In genomic region chr14:61327618-61328450, GRCm38 (mm10) we compare ENCODE assay signal across 7 mouse cellular contexts. TPM values are rescaled to one million over a fixed set of nuclear protein-coding genes. Genes with fewer than 3 reads are reported as not detected.
A peak's percentile ranks its signal among the peaks of the same experiment; 100 is the strongest.
DNase-seq lines count a peak whose midpoint lies in the region; ATAC-seq lines count a peak whose summit lies in the region.

No protein-coding gene starts in this region.

- peak overlapping the region; percentile 24 for H3K4me3 ChIP-seq in forebrain, embryonic 13.5 days
- peak overlapping the region; percentile 29 for H3K4me3 ChIP-seq in heart, embryonic 16.5 days (ENCODE audit: low read length)
- peak overlapping the region; percentile 6 for H3K4me3 ChIP-seq in midbrain, embryonic 16.5 days (ENCODE audit: low read depth, low read length)

- peaks cover 5% of the 10 kb centered on the region for H3K9me3 ChIP-seq in forebrain, embryonic 13.5 days (replicated peaks)
- no peaks in the 10 kb centered on the region; the same call in 1 of the 2 replicates for H3K9me3 ChIP-seq in heart, embryonic 16.5 days (replicated peaks; ENCODE audit: control insufficient read depth, low read length)
- H3K9me3 ChIP-seq in midbrain, embryonic 16.5 days (replicated peaks; ENCODE audit: control insufficient read depth, low read length, poor library complexity, severe bottlenecking), result peaks cover under 1% of the 10 kb centered on the region; the same call in 1 of the 2 replicates

- H3K4me2 ChIP-seq in forebrain, embryonic 13.5 days, result peak overlapping the region; percentile 55
- peak overlapping the region; percentile 63 for H3K4me2 ChIP-seq in heart, embryonic 16.5 days (ENCODE audit: low read depth, low read length)
- H3K4me2 ChIP-seq in midbrain, embryonic 16.5 days (ENCODE audit: low read length), result peak overlapping the region; percentile 54

- WGBS in forebrain, embryonic 13.5 days, result 34% methylated on average over 19 of the region's 19 CpGs
- WGBS in heart, embryonic 16.5 days, result 31% methylated on average over 19 of the region's 19 CpGs
- WGBS in midbrain, embryonic 16.5 days, result 28% methylated on average over 19 of the region's 19 CpGs

- H3K27me3 ChIP-seq in forebrain, embryonic 13.5 days, result no peaks in the 10 kb centered on the region
- H3K27me3 ChIP-seq in heart, embryonic 16.5 days (ENCODE audit: control insufficient read depth, insufficient read depth, low read length), result no peaks in the 10 kb centered on the region
- H3K27me3 ChIP-seq in midbrain, embryonic 16.5 days (ENCODE audit: control insufficient read depth, insufficient read depth, low read depth, low read length), result no peaks in the 10 kb centered on the region

- peak; percentile 86 for DNase-seq in cerebellum, adult 11 months
- peak; percentile 76 for DNase-seq in kidney, postnatal 10 days
- DNase-seq in liver, result peak; percentile 62
- DNase-seq in spleen, postnatal 10 days (ENCODE audit: low spot score in 2 of 2), result peak; percentile 12 to 62

- peak; percentile 76 for ATAC-seq in forebrain, embryonic 13.5 days
- ATAC-seq in heart, embryonic 16.5 days (replicated peaks; ENCODE audit: extremely low read depth, insufficient read depth, low FRiP score), result peak; percentile 74
- ATAC-seq in midbrain, embryonic 16.5 days, result peak; percentile 88

- peaks cover 34% of the 10 kb centered on the region for H3K4me1 ChIP-seq in forebrain, embryonic 13.5 days
- H3K4me1 ChIP-seq in heart, embryonic 16.5 days (ENCODE audit: control insufficient read depth, insufficient read depth, low read length), result peaks cover 14% of the 10 kb centered on the region
- no peaks in the 10 kb centered on the region; the same call in 1 of the 2 replicates for H3K4me1 ChIP-seq in midbrain, embryonic 16.5 days (ENCODE audit: control insufficient read depth, insufficient read depth, low read length)

- peak overlapping the region; percentile 76 for H3K27ac ChIP-seq in forebrain, embryonic 13.5 days
- H3K27ac ChIP-seq in heart, embryonic 16.5 days (ENCODE audit: low read length), result 0 out of 2 replicates have a peak overlapping the region, but pooled peaks have one; percentile 2
- peak overlapping the region; percentile 76 for H3K27ac ChIP-seq in midbrain, embryonic 16.5 days (ENCODE audit: low read length)

- no peaks in the 10 kb centered on the region for H3K36me3 ChIP-seq in forebrain, embryonic 13.5 days (ENCODE audit: poor library complexity, severe bottlenecking)
- no peaks in the 10 kb centered on the region for H3K36me3 ChIP-seq in heart, embryonic 16.5 days (ENCODE audit: control insufficient read depth, insufficient read depth)
- H3K36me3 ChIP-seq in midbrain, embryonic 16.5 days (ENCODE audit: control insufficient read depth, insufficient read depth, low read length), result no peaks in the 10 kb centered on the region

- H3K9ac ChIP-seq in forebrain, embryonic 13.5 days, result peak overlapping the region; percentile 55; the same call in 1 of the 2 replicates
- peak overlapping the region; percentile 52 for H3K9ac ChIP-seq in heart, embryonic 16.5 days (ENCODE audit: low read length)
- H3K9ac ChIP-seq in midbrain, embryonic 16.5 days (ENCODE audit: low read depth, low read length), result peak overlapping the region; percentile 55

RNA-seq across cellular contexts. Expression of gene Arl11, which starts 18.3 kb away (rescaled TPM):
- 0.31 and 0.59 TPM in 2 replicates for polyA plus RNA-seq in forebrain, embryonic 13.5 days (2015; fragmentation: Nextera tagmentation; extraction: Ambion mirVana)
- polyA plus RNA-seq in heart, embryonic 16.5 days (2015; fragmentation: Nextera tagmentation; extraction: Ambion mirVana), result 0.61 and 1.3 TPM in 2 replicates
- 0.46 and 0.64 TPM in 2 replicates for polyA plus RNA-seq in midbrain, embryonic 16.5 days (2015; fragmentation: Nextera tagmentation; extraction: Ambion mirVana)

RNA-seq across cellular contexts. Expression of gene Ebpl, which starts 32.4 kb away (rescaled TPM):
- polyA plus RNA-seq in forebrain, embryonic 13.5 days (2015; fragmentation: Nextera tagmentation; extraction: Ambion mirVana), result 10.6 and 11.3 TPM in 2 replicates
- 4.0 and 4.2 TPM in 2 replicates for polyA plus RNA-seq in heart, embryonic 16.5 days (2015; fragmentation: Nextera tagmentation; extraction: Ambion mirVana)
- 9.4 and 10.0 TPM in 2 replicates for polyA plus RNA-seq in midbrain, embryonic 16.5 days (2015; fragmentation: Nextera tagmentation; extraction: Ambion mirVana)

Comparison
In these comparisons a context has a peak if more than half of its experiments do, and no peak if none do; other contexts are left out.
1. Peak in every context shown above with its lines: DNase-seq, ATAC-seq, H3K4me3 ChIP-seq and H3K27ac ChIP-seq.
2. H3K27ac ChIP-seq: peak in every context shown above with its lines; median percentile 76 in forebrain, embryonic 13.5 days; 76 in midbrain, embryonic 16.5 days; 2 in heart, embryonic 16.5 days.